Mouse (Mus musculus) megakaryocyte, embryonic 14.5 days (primary cell): ENCODE data around the gene Scamp4.

ENCODE experiments used
- FLI1 ChIP-seq: IDR thresholded peaks from 2 replicates; pipeline ENCODE4 v1.6.1; 2012; ENCODE audit warnings: low read length, inconsistent platforms, mixed read lengths
- GATA1 ChIP-seq: IDR thresholded peaks from 3 replicates; pipeline ENCODE4 v1.6.1; 2012; ENCODE audit warnings: mixed read lengths, low read length, inconsistent platforms, borderline replicate concordance

GRCm38 (mm10) chr10:80665016-80665380, 62.3 kb downstream of the Scamp4 start:
- TF ChIP-seq FLI1 (no peak), GATA1 (no peak)
